Mouse (Mus musculus) kidney, postnatal 36 days (tissue): Measurements from ENCODE around the gene Cacna2d4.

Experiments
- DNase-seq, 2 experiments: peaks; one replicate each; pipeline ENCODE4 v3.0.0; 2021 to 2022; ENCODE audit warnings: mixed read lengths in 2 of 2

Gene Cacna2d4

GRCm38 (mm10) chr6:119313588-119314375 is 77.5 kb downstream of the Cacna2d4 start:
- peak; percentile 51 to 65 for DNase-seq

- DNase-seq = no peak
Observed at GRCm38 (mm10) chr6:119314751-119315476, 78.6 kb downstream of the Cacna2d4 start.

GRCm38 (mm10) chr6:119318732-119319131 is 82.4 kb downstream of the Cacna2d4 start:
- DNase-seq = no peak

GRCm38 (mm10) chr6:119319358-119319757 is 83.0 kb downstream of the Cacna2d4 start:
- peak in 1 of 2 experiments; percentile 16 for DNase-seq

- peak; percentile 37 to 65 for DNase-seq
Observed at GRCm38 (mm10) chr6:119320481-119320880, 84.2 kb downstream of the Cacna2d4 start.

- no peak for DNase-seq
Observed at GRCm38 (mm10) chr6:119321752-119322151, 85.4 kb downstream of the Cacna2d4 start.

- no peak for DNase-seq
Observed at GRCm38 (mm10) chr6:119324776-119325175, 88.5 kb downstream of the Cacna2d4 start.

GRCm38 (mm10) chr6:119325978-119326377 is 89.7 kb downstream of the Cacna2d4 start:
- DNase-seq = no peak

GRCm38 (mm10) chr6:119326541-119326940 is 90.2 kb downstream of the Cacna2d4 start:
- no peak for DNase-seq

GRCm38 (mm10) chr6:119328521-119329115 is 92.3 kb downstream of the Cacna2d4 start:
- DNase-seq = peak; percentile 53 to 65

- DNase-seq = peak; percentile 78 to 80
Observed at GRCm38 (mm10) chr6:119329215-119329714, 92.9 kb downstream of the Cacna2d4 start.

GRCm38 (mm10) chr6:119329936-119330335 is 93.6 kb downstream of the Cacna2d4 start:
- DNase-seq = peak in 1 of 2 experiments; percentile 14

GRCm38 (mm10) chr6:119330506-119330905 is 94.2 kb downstream of the Cacna2d4 start, which contains the start of gene Lrtm2:
Gene Lrtm2 (minus strand): TSS chr6:119330766.
- peak in 1 of 2 experiments; percentile 25 for DNase-seq

GRCm38 (mm10) chr6:119332111-119332510 is 95.8 kb downstream of the Cacna2d4 start:
- peak in 1 of 2 experiments; percentile 10 for DNase-seq

- DNase-seq = peak; percentile 24 to 47
Observed at GRCm38 (mm10) chr6:119333202-119333601, 96.9 kb downstream of the Cacna2d4 start.

GRCm38 (mm10) chr6:119333831-119334230 is 97.5 kb downstream of the Cacna2d4 start:
- DNase-seq = no peak

- DNase-seq = no peak
Observed at GRCm38 (mm10) chr6:119336124-119336523, 99.8 kb downstream of the Cacna2d4 start.

GRCm38 (mm10) chr6:119337287-119337686 is 101.0 kb downstream of the Cacna2d4 start:
- DNase-seq = no peak

- no peak for DNase-seq
Observed at GRCm38 (mm10) chr6:119338121-119338912, 102.0 kb downstream of the Cacna2d4 start.

GRCm38 (mm10) chr6:119341409-119341808 is 105.1 kb downstream of the Cacna2d4 start:
- DNase-seq = peak; percentile 27 to 52

- no peak for DNase-seq
Observed at GRCm38 (mm10) chr6:119346257-119346656, 109.9 kb downstream of the Cacna2d4 start.

- DNase-seq = no peak
Observed at GRCm38 (mm10) chr6:119347813-119348212, 111.5 kb downstream of the Cacna2d4 start.
